Mouse (Mus musculus): ENCODE results near the gene 2310002L09Rik. TPM values are rescaled to one million over a fixed set of nuclear protein-coding genes. Genes with fewer than 3 reads are reported as not detected.
"Not testable (repeated sequence)": the region's sequence is repeated elsewhere in the genome, so short reads cannot be mapped to it uniquely, and the experiment has no call there.

Gene 2310002L09Rik
- 1 to 10 TPM; 1.0 to 1.8 TPM for total RNA-seq (2021)

DNA sequence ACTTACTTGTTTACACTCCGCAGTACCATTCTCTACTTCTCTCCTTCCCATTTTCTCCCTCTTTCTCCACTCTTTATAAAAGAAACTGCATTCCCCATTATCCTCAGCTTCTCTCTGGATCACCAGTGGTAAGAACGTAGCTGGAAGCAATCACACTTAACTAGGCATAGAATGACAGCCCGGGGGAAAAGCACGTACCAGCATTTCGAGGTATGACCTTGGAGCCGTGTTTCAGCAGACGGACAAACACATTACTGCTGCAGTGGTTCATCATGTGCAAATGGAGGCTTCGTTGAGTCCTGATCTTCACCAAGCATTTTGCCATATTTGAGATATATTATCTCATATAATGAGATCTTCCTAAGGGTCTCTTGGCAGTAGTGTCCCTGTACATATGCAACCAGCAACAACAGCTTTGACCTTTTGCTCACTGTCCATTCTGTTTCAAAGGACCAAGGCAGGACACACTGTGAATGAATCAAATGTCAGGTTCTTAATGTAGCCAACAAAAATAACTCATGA is at the start of gene 2310002L09Rik:
Gene 2310002L09Rik, minus strand, starts transcription at position 472 of the 522 bp plus-strand sequence.
- no peak for DNase-seq

DNA sequence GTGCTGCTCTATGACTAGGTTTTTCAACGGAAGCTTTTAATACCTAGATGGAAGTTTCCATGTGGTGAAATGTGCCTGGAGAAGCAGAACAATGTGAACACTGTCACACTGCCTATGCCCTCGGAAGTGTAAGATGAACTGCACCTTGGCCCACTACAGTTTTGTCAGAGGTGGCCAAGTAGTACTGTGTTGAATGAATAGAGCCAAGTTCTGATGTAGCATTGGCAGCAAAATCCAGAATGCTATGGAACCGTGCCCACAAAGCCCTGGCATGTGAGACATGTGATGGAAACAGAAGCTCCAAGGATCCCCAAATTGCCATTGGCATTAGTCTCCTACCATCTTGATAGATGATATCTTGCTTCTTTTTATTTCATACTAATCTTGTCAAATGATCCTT is 29.8 kb upstream of the 2310002L09Rik start:
- no peak for DNase-seq

DNA sequence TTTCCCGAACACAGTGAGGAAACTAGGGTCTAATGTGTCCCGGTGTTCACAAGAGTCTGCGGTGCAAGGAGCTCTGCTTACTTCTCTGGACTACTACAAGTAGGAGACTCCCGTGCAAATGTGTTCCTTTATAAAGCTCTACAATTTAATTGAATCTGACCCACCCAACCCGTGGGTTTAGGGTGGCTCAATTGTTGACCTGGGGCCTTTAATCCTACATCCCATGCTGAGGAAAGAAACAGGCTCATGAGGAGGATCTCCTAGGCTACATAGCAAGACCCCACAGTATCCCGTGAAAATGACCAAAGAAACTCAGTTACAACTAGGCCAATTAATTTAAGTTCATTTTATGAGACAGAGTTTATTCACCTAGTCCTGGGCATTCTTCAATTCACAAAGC is 30.0 kb downstream of the 2310002L09Rik start, which contains the start of gene Gm11756:
Gene Gm11756, minus strand, starts transcription at position 101 of the 400 bp plus-strand sequence.
- DNase-seq, result not testable (repeated sequence)

DNA sequence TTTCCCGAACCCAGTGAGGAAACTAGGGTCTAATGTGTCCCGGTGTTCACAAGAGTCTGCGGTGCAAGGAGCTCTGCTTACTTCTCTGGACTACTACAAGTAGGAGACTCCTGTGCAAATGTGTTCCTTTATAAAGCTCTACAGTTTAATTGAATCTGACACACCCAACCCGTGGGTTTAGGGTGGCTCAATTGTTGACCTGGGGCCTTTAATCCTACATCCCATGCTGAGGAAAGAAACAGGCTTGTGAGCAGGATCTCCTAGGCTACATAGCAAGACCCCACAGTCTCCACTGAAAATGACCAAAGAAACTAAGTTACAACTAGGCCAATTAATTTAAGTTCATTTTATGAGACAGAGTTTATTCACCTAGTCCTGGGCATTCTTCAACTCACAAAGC is 44.8 kb downstream of the 2310002L09Rik start, which contains the start of gene Gm13871:
Gene Gm13871, minus strand, starts transcription at position 101 of the 400 bp plus-strand sequence.
- not testable (repeated sequence) for DNase-seq

DNA sequence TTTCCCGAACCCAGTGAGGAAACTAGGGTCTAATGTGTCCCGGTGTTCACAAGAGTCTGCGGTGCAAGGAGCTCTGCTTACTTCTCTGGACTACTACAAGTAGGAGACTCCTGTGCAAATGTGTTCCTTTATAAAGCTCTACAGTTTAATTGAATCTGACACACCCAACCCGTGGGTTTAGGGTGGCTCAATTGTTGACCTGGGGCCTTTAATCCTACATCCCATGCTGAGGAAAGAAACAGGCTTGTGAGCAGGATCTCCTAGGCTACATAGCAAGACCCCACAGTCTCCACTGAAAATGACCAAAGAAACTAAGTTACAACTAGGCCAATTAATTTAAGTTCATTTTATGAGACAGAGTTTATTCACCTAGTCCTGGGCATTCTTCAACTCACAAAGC is 59.6 kb downstream of the 2310002L09Rik start, which contains the start of gene Gm11757:
Gene Gm11757, minus strand, starts transcription at position 101 of the 400 bp plus-strand sequence.
- DNase-seq, result not testable (repeated sequence)

Other genes starting within 250 kb of the 2310002L09Rik start
- gene Rasef, start 159.9 kb downstream of the 2310002L09Rik start, total RNA-seq (2021), result under 1 TPM; 0.61 to 0.83 TPM
- gene Gm11758, start 74.6 kb downstream of the 2310002L09Rik start, total RNA-seq (2021), result not detected
- gene Gm11757, start 59.7 kb downstream of the 2310002L09Rik start, total RNA-seq (2021), result not detected
- not detected for gene Gm13871, start 44.9 kb downstream of the 2310002L09Rik start, total RNA-seq (2021)
- gene Gm11756, start 30.1 kb downstream of the 2310002L09Rik start, total RNA-seq (2021), result not detected
- gene Frmd3, start 62.6 kb upstream of the 2310002L09Rik start, total RNA-seq (2021), result under 1 TPM; 0.16 to 0.19 TPM